Mouse (Mus musculus) lung, postnatal 0 days (tissue): Measurements from ENCODE around the gene Fggy. TPM values are rescaled to one million over a fixed set of nuclear protein-coding genes. Genes with fewer than 3 reads are reported as not detected.
A peak's percentile ranks its signal among the peaks of the same experiment; 100 is the strongest.

ENCODE experiments used
- ATAC-seq: fragments of 200-750 bp; cut with Nextera tagmentation; 2 replicates; pipeline ENCODE4 v1.8.0; 2017; ENCODE audit warnings: moderate library complexity
- DNase-seq: peaks from one replicate; pipeline ENCODE4 v3.0.0-alpha.2; 2016; ENCODE audit warnings: low spot score
- H3K27ac ChIP-seq: fragments of 300-500 bp; sonication (generic); 2 replicates; pipeline ENCODE4 v1.5.1; 2014; ENCODE audit warnings: antibody characterized with exemption, mild to moderate bottlenecking, low read length, mixed read lengths
- H3K27me3 ChIP-seq: fragments of 300-500 bp; sonication (generic); replicated peaks from 2 replicates; pipeline ENCODE4 v1.6.1; 2014; ENCODE audit warnings: low read length, mixed read lengths; ENCODE audit not compliant: insufficient read depth
- H3K36me3 ChIP-seq: fragments of 300-500 bp; sonication (generic); 2 replicates; pipeline ENCODE4 v1.6.1; 2014; ENCODE audit warnings: low read length, mixed read lengths; ENCODE audit not compliant: insufficient read depth
- H3K4me1 ChIP-seq: fragments of 300-500 bp; sonication (generic); 2 replicates; pipeline ENCODE4 v1.6.1; 2014; ENCODE audit warnings: antibody characterized with exemption, low read depth, low read length, mixed read lengths; ENCODE audit not compliant: insufficient read depth
- H3K4me2 ChIP-seq: fragments of 300-500 bp; sonication (generic); replicated peaks from 2 replicates; pipeline ENCODE4 v1.6.1; 2014; ENCODE audit warnings: low read depth, mild to moderate bottlenecking, low read length, moderate library complexity, mixed read lengths
- H3K4me3 ChIP-seq: fragments of 300-500 bp; sonication (generic); 2 replicates; pipeline ENCODE4 v1.5.1; 2014; ENCODE audit warnings: low read depth, low read length
- H3K9ac ChIP-seq: fragments of 300-500 bp; sonication (generic); replicated peaks from 2 replicates; pipeline ENCODE4 v1.6.1; 2014; ENCODE audit warnings: low read depth, mild to moderate bottlenecking
- H3K9me3 ChIP-seq: fragments of 300-500 bp; sonication (generic); 2 replicates; pipeline ENCODE4 v1.6.1; 2016; ENCODE audit warnings: low read length, mixed read lengths
- CTCF ChIP-seq: IDR thresholded peaks from 2 replicates; pipeline ENCODE4 v1.5.1; 2016; ENCODE audit warnings: antibody characterized with exemption, mild to moderate bottlenecking
- EP300 ChIP-seq: IDR thresholded peaks from 2 replicates; pipeline ENCODE4 v1.6.1; 2016; ENCODE audit warnings: antibody characterized with exemption, mild to moderate bottlenecking, control low read depth
- WGBS: fragments of 180-500 bp; shearing (Covaris S2); extraction: QIAGEN DNeasy Blood & Tissue Kit; methylation state at CpG from one replicate; pipeline ENCODE4 v1.1.7; 2014; 5-methylcytosine and 5-hydroxymethylcytosine counted together
- polyA plus RNA-seq: library from polyadenylated mRNA; unstranded; fragments of >200 nt; fragmentation: Nextera tagmentation; extraction: Ambion mirVana; gene quantifications from 2 replicates; pipeline ENCODE4 v1.2.1, GENCODE M21; 2015

Gene Fggy
- polyA plus RNA-seq, 1 experiment from 2014 or later = 6.2 TPM

DNA sequence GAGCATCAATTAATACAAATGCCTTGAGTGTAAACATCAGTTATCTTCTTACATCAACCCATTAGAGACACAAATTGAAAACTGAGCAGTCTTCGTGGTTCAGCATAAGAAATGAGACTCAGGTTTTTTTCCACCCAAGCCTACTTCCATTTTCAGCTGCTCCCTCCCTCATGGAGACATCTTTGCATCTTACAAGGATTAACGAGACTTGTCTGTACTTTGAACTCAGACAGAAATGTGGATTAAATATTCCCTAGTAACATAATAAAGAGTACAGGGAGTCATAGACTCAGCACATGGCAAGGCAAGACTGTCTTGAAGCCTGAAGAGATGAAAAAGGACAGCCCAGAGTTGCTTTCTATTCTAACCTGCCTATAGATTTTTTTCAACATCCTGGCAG is 230.3 kb downstream of the Fggy start:
- Histone ChIP-seq H3K4me3 (no peak overlapping the region), H3K36me3 (no peaks in the 10 kb centered on the region), H3K4me2 (no peak overlapping the region), H3K4me1 (no peaks in the 10 kb centered on the region), H3K9me3 (no peaks in the 10 kb centered on the region), H3K27me3 (no peaks in the 10 kb centered on the region), H3K9ac (no peak overlapping the region), H3K27ac (no peak overlapping the region)
- DNase-seq = no peak
- no peak for ATAC-seq
- TF ChIP-seq CTCF = no peak
- no peak for TF ChIP-seq EP300
- WGBS = 69% methylated on average over 2 of the region's 2 CpGs

DNA sequence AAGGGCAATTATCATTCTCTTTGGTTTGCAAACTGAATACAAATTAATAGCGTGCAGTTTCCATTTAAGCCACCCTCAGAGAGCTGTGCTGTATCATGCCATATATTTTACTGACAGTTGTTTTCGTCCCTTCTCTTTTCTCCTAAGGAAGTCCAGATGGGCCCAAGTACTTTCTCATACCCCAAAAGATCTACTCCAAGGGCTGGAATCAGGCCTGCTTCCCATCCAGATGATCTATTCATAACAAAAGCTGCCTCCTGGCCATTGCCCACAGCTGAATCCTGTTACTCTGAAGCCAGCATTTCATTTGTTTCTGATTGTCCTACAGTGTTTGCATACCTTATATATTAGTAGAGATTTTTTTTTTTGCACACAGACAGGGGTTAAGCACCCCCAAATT is 231.6 kb downstream of the Fggy start:
- H3K27ac ChIP-seq = no peak overlapping the region
- no peaks in the 10 kb centered on the region for H3K27me3 ChIP-seq
- no peaks in the 10 kb centered on the region for H3K4me1 ChIP-seq
- no peak overlapping the region for H3K4me3 ChIP-seq
- WGBS = 69% methylated on average over 2 of the region's 2 CpGs
- H3K9me3 ChIP-seq = no peaks in the 10 kb centered on the region
- H3K36me3 ChIP-seq = no peaks in the 10 kb centered on the region
- no peak for TF ChIP-seq EP300
- no peak for TF ChIP-seq CTCF
- H3K9ac ChIP-seq = no peak overlapping the region
- no peak for ATAC-seq
- DNase-seq = no peak
- H3K4me2 ChIP-seq = no peak overlapping the region

DNA sequence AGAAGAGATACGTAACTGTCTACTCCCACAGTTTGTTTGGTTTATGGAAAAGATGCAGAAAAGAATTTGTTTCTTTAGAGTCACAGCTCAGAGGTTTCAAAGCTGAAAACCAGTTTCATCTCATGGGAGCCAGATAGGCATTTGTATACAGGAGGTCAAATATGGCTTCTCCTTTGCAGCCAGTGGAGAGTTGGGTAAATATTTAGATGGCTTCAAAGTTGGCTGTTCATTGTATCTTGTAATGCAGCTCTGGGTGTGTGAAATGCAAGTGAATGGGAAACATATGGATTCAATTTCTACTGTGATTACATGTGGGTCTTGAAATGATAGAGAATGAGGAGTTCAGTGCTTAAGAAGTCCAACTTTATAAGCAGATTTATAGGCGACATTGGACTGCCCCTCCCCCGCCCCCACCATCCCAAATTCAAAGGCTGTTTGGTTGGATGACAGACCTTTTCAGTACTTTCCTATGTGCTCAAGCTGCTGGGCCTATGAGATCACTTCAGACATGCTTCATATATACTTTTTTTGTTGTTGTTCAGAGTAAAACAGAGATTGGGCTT is 234.7 kb downstream of the Fggy start:
- Histone ChIP-seq H3K27ac (no peak overlapping the region), H3K4me1 (no peaks in the 10 kb centered on the region), H3K4me2 (no peak overlapping the region), H3K9ac (no peak overlapping the region), H3K9me3 (no peaks in the 10 kb centered on the region), H3K36me3 (no peaks in the 10 kb centered on the region), H3K4me3 (no peak overlapping the region), H3K27me3 (no peaks in the 10 kb centered on the region)
- DNase-seq (no peak), ATAC-seq (no peak)
- TF ChIP-seq CTCF (no peak), EP300 (no peak)
- 82% methylated on average over 3 of the region's 3 CpGs for WGBS

DNA sequence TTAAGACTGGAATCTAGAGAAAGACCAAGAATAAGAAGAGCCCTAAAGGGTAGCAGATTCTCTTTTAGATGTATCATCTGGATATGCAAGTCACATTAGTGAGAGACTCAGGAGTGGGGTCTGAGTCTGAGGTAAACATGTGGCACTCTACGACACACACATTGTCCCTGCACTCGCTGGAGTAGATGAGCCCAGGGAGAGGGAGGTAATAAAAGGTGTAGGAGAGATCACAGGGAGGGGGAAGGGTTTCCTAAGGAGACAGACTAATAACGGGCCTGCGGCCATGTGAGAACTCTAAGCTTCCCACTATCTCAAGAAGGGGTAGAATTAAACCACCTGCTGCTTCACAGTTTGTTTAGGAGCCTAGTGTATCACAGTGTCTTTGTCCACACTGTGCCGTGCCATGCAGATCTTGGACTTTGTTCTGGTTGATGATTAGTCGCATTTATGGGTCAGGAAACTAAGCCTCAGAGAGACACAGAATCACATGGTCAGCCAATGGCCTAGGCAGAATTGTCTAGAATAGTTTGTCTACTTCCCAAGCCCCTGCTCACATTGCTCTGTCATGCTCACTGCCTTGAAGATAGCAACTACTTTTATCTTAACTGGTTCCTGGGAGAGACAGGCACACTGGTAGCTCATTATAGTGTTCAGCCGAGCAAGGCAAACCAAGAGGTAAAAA is 236.5 kb downstream of the Fggy start:
- no peak for ATAC-seq
- WGBS = 75% methylated on average over 7 of the region's 7 CpGs

DNA sequence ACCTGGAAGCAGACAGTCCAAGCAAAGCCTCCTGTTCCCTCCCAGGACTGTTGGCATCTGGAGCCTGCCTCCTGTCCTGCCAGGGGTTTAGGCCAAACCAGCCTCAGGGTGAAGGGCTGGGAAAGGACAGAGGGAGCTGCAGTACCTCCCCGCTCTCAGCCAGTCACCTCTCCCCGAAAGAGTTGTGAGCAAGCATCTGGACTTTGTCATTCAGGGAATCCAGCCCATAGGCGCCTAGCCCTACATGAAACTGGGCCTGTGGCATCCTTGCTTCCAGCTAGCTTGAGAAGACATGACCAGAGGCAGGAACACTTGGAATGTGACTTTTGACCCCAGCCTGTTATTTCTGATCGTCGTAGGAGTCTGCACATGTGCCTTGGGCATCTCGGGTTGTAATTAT is 237.3 kb downstream of the Fggy start:
- 52% methylated on average over 6 of the region's 6 CpGs for WGBS
- Histone ChIP-seq H3K4me2 (no peak overlapping the region), H3K27me3 (no peaks in the 10 kb centered on the region), H3K27ac (no peak overlapping the region), H3K36me3 (no peaks in the 10 kb centered on the region), H3K4me1 (no peaks in the 10 kb centered on the region), H3K9ac (no peak overlapping the region), H3K9me3 (no peaks in the 10 kb centered on the region), H3K4me3 (no peak overlapping the region)
- ATAC-seq = no peak
- DNase-seq = no peak
- no peak for TF ChIP-seq CTCF
- TF ChIP-seq EP300 = no peak

More for the DNA sequence above, 236.5 kb downstream of the Fggy start:
- no peak overlapping the region for H3K27ac ChIP-seq
- no peak for DNase-seq
- no peaks in the 10 kb centered on the region for H3K4me1 ChIP-seq
- no peak overlapping the region for H3K4me3 ChIP-seq
- no peaks in the 10 kb centered on the region for H3K27me3 ChIP-seq
- TF ChIP-seq CTCF (no peak), EP300 (no peak)
- no peaks in the 10 kb centered on the region for H3K36me3 ChIP-seq
- no peak overlapping the region for H3K9ac ChIP-seq
- H3K4me2 ChIP-seq = no peak overlapping the region
- H3K9me3 ChIP-seq = no peaks in the 10 kb centered on the region

DNA sequence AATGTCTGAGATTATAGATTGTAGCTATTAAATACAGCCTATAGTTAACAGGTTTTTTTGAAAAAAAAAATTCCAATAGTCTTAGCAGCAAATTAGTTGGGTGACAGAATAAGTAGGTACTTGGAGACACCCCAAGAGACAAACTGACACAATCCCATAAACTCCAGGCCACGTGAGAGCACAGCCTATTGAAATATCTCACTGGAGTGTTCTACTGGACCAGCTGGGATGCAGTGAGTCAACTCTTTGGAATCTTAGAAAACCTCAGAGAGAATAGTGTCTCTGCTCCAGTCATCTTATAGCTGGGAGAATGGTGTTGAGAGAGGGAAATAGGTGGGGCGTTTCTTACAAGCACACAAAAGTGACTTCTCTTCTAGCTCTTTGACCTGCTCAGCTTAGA is 238.0 kb downstream of the Fggy start:
- Histone ChIP-seq H3K4me1 (no peaks in the 10 kb centered on the region), H3K9me3 (no peaks in the 10 kb centered on the region), H3K4me2 (no peak overlapping the region), H3K36me3 (no peaks in the 10 kb centered on the region), H3K27me3 (no peaks in the 10 kb centered on the region), H3K9ac (no peak overlapping the region), H3K27ac (no peak overlapping the region), H3K4me3 (no peak overlapping the region)
- no peak for TF ChIP-seq EP300
- TF ChIP-seq CTCF = no peak
- ATAC-seq (no peak), DNase-seq (peak; percentile 6)
- 48% methylated on average over 2 of the region's 2 CpGs for WGBS
